Mouse (Mus musculus) cerebellum, adult 11-12 months (tissue): ENCODE data around the gene Gm21366.
"Not testable (repeated sequence)": the region's sequence is repeated elsewhere in the genome, so short reads cannot be mapped to it uniquely, and the experiment has no call there.

Experiments
- DNase-seq: peaks from one replicate; pipeline ENCODE4 v3.0.0; 2022

Gm21366 gene

DNA sequence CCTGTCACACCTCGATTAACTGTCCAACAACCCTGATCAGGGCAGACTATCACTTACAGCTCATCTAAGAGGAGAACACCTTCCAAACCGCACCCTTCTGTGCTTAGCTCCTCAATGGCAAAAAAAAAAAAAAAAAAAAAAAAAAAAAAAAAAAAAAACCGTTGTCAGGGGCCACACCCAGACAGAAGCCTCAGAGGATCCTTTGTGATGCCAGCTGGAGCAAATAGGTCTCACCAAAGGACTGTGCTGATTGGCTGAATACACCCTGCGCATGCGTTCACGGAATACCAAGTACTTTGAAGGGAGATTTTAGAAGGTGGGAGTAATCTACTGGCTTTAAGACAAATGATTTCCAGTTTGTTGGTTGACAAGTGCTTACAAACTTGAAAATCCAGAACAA lies at the start of gene Gm21366:
Gene Gm21366, minus strand, starts transcription at position 101 of the 400 bp plus-strand sequence.
- not testable (repeated sequence) for DNase-seq
